Mouse (Mus musculus): Measurements from ENCODE around the gene Hist1h3g.
"Not testable (repeated sequence)": the region's sequence is repeated elsewhere in the genome, so short reads cannot be mapped to it uniquely, and the experiment has no call there.

Gene Hist1h3g

GRCm38 (mm10) chr13:23572218-23573033 is 37.2 kb downstream of the Hist1h3g start:
- H3K9me3 ChIP-seq (ENCODE audit: low read length) = no peaks in the 10 kb centered on the region
- peak overlapping the region; percentile 69 for H3K4me3 ChIP-seq (replicated peaks; ENCODE audit: low read length)
- H3K27me3 ChIP-seq (ENCODE audit: insufficient read depth, low read length) = no peaks in the 10 kb centered on the region
- H3K36me3 ChIP-seq (ENCODE audit: insufficient read depth, low read length) = no peaks in the 10 kb centered on the region
- peaks cover 24% of the 10 kb centered on the region for H3K4me1 ChIP-seq (replicated peaks; ENCODE audit: low read depth, low read length)
- TF ChIP-seq POU5F1 (IDR thresholded peaks at IDR 0.05; ENCODE audit: borderline replicate concordance, low read length) (no peak), NANOG (IDR thresholded peaks at IDR 0.05; ENCODE audit: borderline replicate concordance, low read length) (no peak), CTCF (conservative IDR thresholded peaks at IDR 0.05; ENCODE audit: low read length) (no peak)

DNA sequence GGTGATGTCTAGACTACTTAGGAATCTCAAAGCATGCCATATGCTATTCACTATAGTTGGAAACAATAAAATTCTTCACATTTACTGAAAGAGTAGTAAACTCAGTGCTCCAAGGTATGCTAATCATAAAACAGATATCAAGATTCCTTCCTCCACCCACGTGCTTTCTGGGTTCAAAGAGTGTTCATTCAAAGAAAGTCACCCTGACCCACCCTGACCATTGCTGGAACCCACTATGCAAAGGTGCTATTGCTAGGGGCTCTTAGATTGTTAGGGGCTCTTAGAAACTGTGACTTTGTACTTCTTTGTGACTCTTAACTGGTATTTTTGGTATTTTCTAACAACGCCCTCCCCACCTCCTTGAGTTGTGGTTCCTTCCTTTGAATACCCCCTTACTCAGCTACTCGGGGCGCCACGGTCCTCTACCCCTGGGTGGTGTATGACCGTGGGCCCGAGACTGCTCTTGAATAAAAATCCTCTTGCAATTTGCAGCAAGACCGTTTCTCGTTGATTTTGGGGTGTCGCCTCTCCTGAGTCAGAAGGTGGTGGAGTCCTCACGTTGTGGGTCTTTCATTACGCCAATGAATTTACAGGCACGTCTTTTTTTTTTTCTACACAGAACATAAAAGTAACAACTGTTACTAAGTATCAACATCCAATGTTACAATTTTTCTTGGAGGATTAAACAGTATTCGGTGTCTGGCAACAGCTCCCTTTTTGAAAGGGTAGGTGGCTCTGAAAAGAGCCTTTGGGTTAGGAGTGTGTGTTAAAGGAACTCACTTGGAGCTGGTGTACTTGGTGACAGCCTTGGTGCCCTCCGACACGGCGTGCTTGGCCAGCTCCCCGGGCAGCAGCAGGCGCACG is 38.0 kb downstream of the Hist1h3g start:
- peaks cover 24% of the 10 kb centered on the region for H3K4me1 ChIP-seq (replicated peaks; ENCODE audit: low read depth, low read length)
- H3K27me3 ChIP-seq (ENCODE audit: insufficient read depth, low read length) = not testable (repeated sequence)

GRCm38 (mm10) chr13:23573898-23574524 is 38.8 kb downstream of the Hist1h3g start, which contains the start of the genes Hist1h2bf and Hist1h2ad:
Hist1h2bf (minus strand) TSS chr13:23574196.
Hist1h2ad (plus strand) TSS chr13:23574381.
- Histone ChIP-seq H3K4me3 (replicated peaks; ENCODE audit: low read length) (peak within 1 kb of the TSS; percentile 78), H3K4me1 (replicated peaks; ENCODE audit: low read depth, low read length) (peaks cover 24% of the 10 kb centered on the region)
- not testable (repeated sequence) for H3K27me3 ChIP-seq (ENCODE audit: insufficient read depth, low read length); H3K9me3 ChIP-seq (ENCODE audit: low read length); H3K36me3 ChIP-seq (ENCODE audit: insufficient read depth, low read length)

More for the DNA sequence above, 38.0 kb downstream of the Hist1h3g start:
- not testable (repeated sequence) for H3K36me3 ChIP-seq (ENCODE audit: insufficient read depth, low read length); H3K9me3 ChIP-seq (ENCODE audit: low read length)
- H3K4me3 ChIP-seq (replicated peaks; ENCODE audit: low read length) = peak overlapping the region; percentile 65

GRCm38 (mm10) chr13:23574546-23575170 is 39.4 kb downstream of the Hist1h3g start:
- peak overlapping the region; percentile 78 for H3K4me3 ChIP-seq (replicated peaks; ENCODE audit: low read length)
- H3K36me3 ChIP-seq (ENCODE audit: insufficient read depth, low read length); H3K27me3 ChIP-seq (ENCODE audit: insufficient read depth, low read length); H3K9me3 ChIP-seq (ENCODE audit: low read length): not testable (repeated sequence)
- peaks cover 24% of the 10 kb centered on the region for H3K4me1 ChIP-seq (replicated peaks; ENCODE audit: low read depth, low read length)

DNA sequence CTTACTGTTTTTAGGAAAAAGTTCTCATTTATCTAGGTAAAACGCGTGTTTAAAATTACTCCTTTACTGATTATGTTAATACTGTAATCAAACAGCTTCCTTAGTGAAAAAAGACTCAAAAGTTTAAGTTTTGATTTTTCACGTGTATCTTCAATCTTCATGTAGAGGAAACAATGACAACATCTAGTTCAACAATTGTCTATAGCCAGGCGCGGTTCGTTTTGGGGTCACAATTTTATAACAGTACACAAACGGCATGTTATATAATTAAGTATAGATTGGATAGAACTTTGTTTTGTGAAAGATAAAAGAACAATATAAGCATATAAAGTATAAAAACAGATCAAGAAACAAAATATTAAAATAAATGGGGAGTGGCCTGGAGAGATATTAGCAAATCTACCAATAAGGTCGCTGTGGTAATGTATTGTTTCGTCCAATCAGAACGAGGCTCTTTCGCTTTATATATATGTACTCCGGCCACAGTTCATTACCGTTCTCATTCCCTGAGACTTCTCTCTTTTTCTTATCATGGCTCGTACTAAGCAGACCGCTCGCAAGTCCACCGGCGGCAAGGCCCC is 40.1 kb downstream of the Hist1h3g start, which contains the start of gene Hist1h3d:
Hist1h3d (plus strand) TSS at position 493 of the 581 bp plus-strand sequence.
- no peaks in the 10 kb centered on the region for H3K36me3 ChIP-seq (ENCODE audit: insufficient read depth, low read length)
- no peaks in the 10 kb centered on the region for H3K27me3 ChIP-seq (ENCODE audit: insufficient read depth, low read length)
- H3K4me1 ChIP-seq (replicated peaks; ENCODE audit: low read depth, low read length) = peaks cover 27% of the 10 kb centered on the region
- TF ChIP-seq POU5F1 (IDR thresholded peaks at IDR 0.05; ENCODE audit: borderline replicate concordance, low read length) (no peak), CTCF (conservative IDR thresholded peaks at IDR 0.05; ENCODE audit: low read length) (no peak), NANOG (IDR thresholded peaks at IDR 0.05; ENCODE audit: borderline replicate concordance, low read length) (peak; percentile 15; the same call in 1 of the 2 replicates)
- H3K4me3 ChIP-seq (replicated peaks; ENCODE audit: low read length) = peak within 1 kb of the TSS; percentile 78
- H3K9me3 ChIP-seq (ENCODE audit: low read length) = no peaks in the 10 kb centered on the region

DNA sequence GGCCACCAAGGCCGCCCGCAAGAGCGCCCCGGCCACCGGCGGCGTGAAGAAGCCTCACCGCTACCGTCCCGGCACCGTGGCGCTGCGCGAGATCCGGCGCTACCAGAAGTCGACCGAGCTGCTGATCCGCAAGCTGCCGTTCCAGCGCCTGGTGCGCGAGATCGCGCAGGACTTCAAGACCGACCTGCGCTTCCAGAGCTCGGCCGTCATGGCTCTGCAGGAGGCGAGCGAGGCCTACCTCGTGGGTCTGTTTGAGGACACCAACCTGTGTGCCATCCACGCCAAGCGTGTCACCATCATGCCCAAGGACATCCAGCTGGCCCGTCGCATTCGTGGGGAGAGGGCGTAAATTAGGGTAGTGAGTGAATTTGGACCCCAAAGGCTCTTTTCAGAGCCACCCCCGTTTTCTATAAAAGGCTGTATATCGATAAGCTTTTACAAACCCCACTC is 40.7 kb downstream of the Hist1h3g start:
- peaks cover 32% of the 10 kb centered on the region for H3K4me1 ChIP-seq (replicated peaks; ENCODE audit: low read depth, low read length)
- peak overlapping the region; percentile 78 for H3K4me3 ChIP-seq (replicated peaks; ENCODE audit: low read length)
- not testable (repeated sequence) for H3K9me3 ChIP-seq (ENCODE audit: low read length); H3K27me3 ChIP-seq (ENCODE audit: insufficient read depth, low read length); H3K36me3 ChIP-seq (ENCODE audit: insufficient read depth, low read length)

DNA sequence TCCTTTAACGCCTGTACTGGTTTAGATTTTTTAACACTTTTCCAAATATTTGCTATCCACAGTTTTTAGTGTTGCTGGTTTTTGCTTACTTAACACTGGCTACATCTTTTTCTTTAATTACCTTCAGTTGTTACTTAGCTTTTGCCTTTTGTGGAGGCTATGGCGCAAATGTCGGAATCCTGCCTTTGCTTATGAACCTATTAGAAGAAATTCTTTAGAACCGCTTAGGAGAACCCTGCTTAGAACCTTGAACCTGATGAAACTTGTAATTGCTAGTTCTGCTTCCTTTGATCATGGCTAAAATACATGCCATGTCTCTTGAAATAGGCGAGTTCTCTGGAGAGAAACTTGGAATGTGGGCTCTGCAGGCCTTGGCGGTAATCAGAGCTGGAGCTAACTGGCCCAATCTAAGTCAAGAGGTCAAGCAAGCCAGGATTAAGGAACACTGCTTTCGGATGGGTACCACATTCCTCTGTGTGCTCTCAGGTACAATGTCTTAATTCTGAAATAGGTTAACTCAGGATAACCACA is 41.2 kb downstream of the Hist1h3g start:
- no peak for TF ChIP-seq POU5F1 (IDR thresholded peaks at IDR 0.05; ENCODE audit: borderline replicate concordance, low read length)
- H3K9me3 ChIP-seq (ENCODE audit: low read length) = no peaks in the 10 kb centered on the region
- peak overlapping the region; percentile 78 for H3K4me3 ChIP-seq (replicated peaks; ENCODE audit: low read length)
- no peaks in the 10 kb centered on the region for H3K27me3 ChIP-seq (ENCODE audit: insufficient read depth, low read length)
- peaks cover 34% of the 10 kb centered on the region for H3K4me1 ChIP-seq (replicated peaks; ENCODE audit: low read depth, low read length)
- H3K36me3 ChIP-seq (ENCODE audit: insufficient read depth, low read length) = no peaks in the 10 kb centered on the region

- no peaks in the 10 kb centered on the region for H3K27me3 ChIP-seq (ENCODE audit: insufficient read depth, low read length)
- peak overlapping the region; percentile 78 for H3K4me3 ChIP-seq (replicated peaks; ENCODE audit: low read length)
- no peaks in the 10 kb centered on the region for H3K36me3 ChIP-seq (ENCODE audit: insufficient read depth, low read length)
- H3K4me1 ChIP-seq (replicated peaks; ENCODE audit: low read depth, low read length) = peaks cover 34% of the 10 kb centered on the region
- H3K9me3 ChIP-seq (ENCODE audit: low read length) = no peaks in the 10 kb centered on the region
- no peak for TF ChIP-seq POU5F1 (IDR thresholded peaks at IDR 0.05; ENCODE audit: borderline replicate concordance, low read length)
- TF ChIP-seq CTCF (conservative IDR thresholded peaks at IDR 0.05; ENCODE audit: low read length) = no peak
- no peak for TF ChIP-seq NANOG (IDR thresholded peaks at IDR 0.05; ENCODE audit: borderline replicate concordance, low read length)
Observed at GRCm38 (mm10) chr13:23576906-23577639, 41.9 kb downstream of the Hist1h3g start.

Data from E14TG2a.4 (cell line).